Mouse (Mus musculus) CH12.LX (cell line): ENCODE measurements around the gene 1110059E24Rik. TPM values are rescaled to one million over a fixed set of nuclear protein-coding genes. Genes with fewer than 3 reads are reported as not detected.
A peak's percentile ranks its signal among the peaks of the same experiment; 100 is the strongest.

Experiments used
- DNase-seq: peaks from one replicate; pipeline ENCODE4 v3.0.0-alpha.2; 2013; ENCODE audit errors: extremely low read depth
- H3K27ac ChIP-seq: 2 replicates; pipeline ENCODE4 v1.5.1; 2012; ENCODE audit warnings: low read depth, mild to moderate bottlenecking, control low read depth, moderate library complexity; ENCODE audit not compliant: insufficient read depth
- H3K27me3 ChIP-seq: replicated peaks from 2 replicates; pipeline ENCODE3; 2012; ENCODE audit warnings: inconsistent platforms
- H3K36me3 ChIP-seq, 2 experiments: replicated peaks in 1 of 2; 2 replicates each; pipeline versions ENCODE3 to v1.6.1; 2012; ENCODE audit warnings: inconsistent platforms in 1 of 2, low read length in 1 of 2, mild to moderate bottlenecking in 1 of 2, mixed read lengths in 1 of 2, moderate library complexity in 1 of 2; ENCODE audit not compliant: control insufficient read depth in 1 of 2, insufficient read depth in 1 of 2
- H3K4me1 ChIP-seq, 2 experiments: 2 replicates each; pipeline ENCODE4 v1.6.1; 2012; ENCODE audit warnings: inconsistent platforms in 1 of 2, moderate library complexity in 1 of 2; ENCODE audit not compliant: insufficient read depth in 2 of 2, control insufficient read depth in 1 of 2
- H3K4me2 ChIP-seq: 2 replicates; pipeline ENCODE4 v1.6.1; 2012; ENCODE audit warnings: low read depth, mild to moderate bottlenecking, control low read depth; ENCODE audit not compliant: poor library complexity, insufficient read depth, severe bottlenecking
- H3K4me3 ChIP-seq, 3 experiments: fragments of 150-350 bp in 1 of 3; sonication (generic) in 1 of 3; replicated peaks in 1 of 3; 2 replicates each; pipeline versions ENCODE3 to v1.5.1; 2011 to 2012; ENCODE audit warnings: low read depth in 2 of 3, low read length in 2 of 3, mild to moderate bottlenecking in 2 of 3, moderate library complexity in 2 of 3, control low read depth in 1 of 3, improper control_type of control experiment in 1 of 3, inconsistent platforms in 1 of 3, mixed read lengths in 1 of 3; ENCODE audit not compliant: poor library complexity in 1 of 3
- H3K79me2 ChIP-seq: replicated peaks from 2 replicates; pipeline ENCODE4 v1.6.1; 2012; ENCODE audit warnings: mild to moderate bottlenecking, moderate library complexity; ENCODE audit not compliant: control insufficient read depth, poor library complexity, insufficient read depth, severe bottlenecking; ENCODE audit errors: extremely low read depth
- H3K9ac ChIP-seq: 2 replicates; pipeline ENCODE4 v1.6.1; 2012; ENCODE audit warnings: low read depth, mild to moderate bottlenecking, control low read depth, moderate library complexity; ENCODE audit not compliant: insufficient read depth
- H3K9me3 ChIP-seq: replicated peaks from 2 replicates; pipeline ENCODE3; 2012; ENCODE audit warnings: low read length, inconsistent platforms, mixed read lengths
- BHLHE40 ChIP-seq: IDR thresholded peaks from 2 replicates; pipeline ENCODE4 v1.6.1; 2011; ENCODE audit warnings: mild to moderate bottlenecking, low read depth, low read length, improper control_type of control experiment
- CHD2 ChIP-seq: IDR thresholded peaks from 2 replicates; pipeline ENCODE4 v1.6.1; 2011; ENCODE audit warnings: low read length, improper control_type of control experiment
- CTCF ChIP-seq, 2 experiments: IDR thresholded peaks in 1 of 2; conservative IDR thresholded peaks in 1 of 2; 2 replicates each; pipeline ENCODE4 v1.5.1; 2011 to 2012; ENCODE audit warnings: low read depth in 2 of 2, low read length in 2 of 2, improper control_type of control experiment in 1 of 2, inconsistent platforms in 1 of 2, mild to moderate bottlenecking in 1 of 2, moderate library complexity in 1 of 2
- E2F4 ChIP-seq: IDR thresholded peaks from 2 replicates; pipeline ENCODE4 v1.6.1; 2011; ENCODE audit warnings: low read depth, low read length, improper control_type of control experiment; ENCODE audit not compliant: insufficient replicate concordance
- ELF1 ChIP-seq: IDR thresholded peaks from 2 replicates; pipeline ENCODE4 v1.6.1; 2014; ENCODE audit warnings: low read depth, mild to moderate bottlenecking, inconsistent platforms, low read length, improper control_type of control experiment
- EP300 ChIP-seq: IDR thresholded peaks from 2 replicates; pipeline ENCODE4 v1.6.1; 2011; ENCODE audit warnings: low read length, improper control_type of control experiment
- ETS1 ChIP-seq: conservative IDR thresholded peaks from 2 replicates; pipeline ENCODE4 v1.6.1; 2012; ENCODE audit warnings: low read depth, mild to moderate bottlenecking, inconsistent platforms, low read length, improper control_type of control experiment, moderate library complexity
- HCFC1 ChIP-seq: IDR thresholded peaks from 2 replicates; pipeline ENCODE4 v1.6.1; 2012; ENCODE audit warnings: low read depth, mild to moderate bottlenecking, inconsistent platforms, low read length, improper control_type of control experiment
- IRF4 ChIP-seq: IDR thresholded peaks from 2 replicates; pipeline ENCODE4 v1.6.1; 2014; ENCODE audit warnings: low read depth, mild to moderate bottlenecking, inconsistent platforms, low read length, improper control_type of control experiment
- KAT2A ChIP-seq: IDR thresholded peaks from 2 replicates; pipeline ENCODE4 v1.6.1; 2012; ENCODE audit warnings: low read length, improper control_type of control experiment, inconsistent platforms; ENCODE audit not compliant: insufficient replicate concordance
- MAFK ChIP-seq: IDR thresholded peaks from 2 replicates; pipeline ENCODE4 v1.6.1; 2011; ENCODE audit warnings: low read length, improper control_type of control experiment; ENCODE audit not compliant: insufficient replicate concordance
- MAX ChIP-seq: IDR thresholded peaks from 2 replicates; pipeline ENCODE4 v1.6.1; 2011; ENCODE audit warnings: low read length, improper control_type of control experiment
- MAZ ChIP-seq: IDR thresholded peaks from 2 replicates; pipeline ENCODE4 v1.6.1; 2012; ENCODE audit warnings: low read depth, mild to moderate bottlenecking, inconsistent platforms, low read length, improper control_type of control experiment, moderate library complexity
- MXI1 ChIP-seq: IDR thresholded peaks from 2 replicates; pipeline ENCODE4 v1.6.1; 2011; ENCODE audit warnings: mild to moderate bottlenecking, low read depth, low read length, improper control_type of control experiment
- MYC ChIP-seq: IDR thresholded peaks from 2 replicates; pipeline ENCODE4 v1.6.1; 2011; ENCODE audit warnings: low read depth, mild to moderate bottlenecking, improper control_type of control experiment, low read length
- NELFE ChIP-seq: IDR thresholded peaks from 2 replicates; pipeline ENCODE4 v1.6.1; 2011; ENCODE audit warnings: low read depth, low read length, improper control_type of control experiment
- NRF1 ChIP-seq: IDR thresholded peaks from 2 replicates; pipeline ENCODE4 v1.6.1; 2014; ENCODE audit warnings: low read depth, mild to moderate bottlenecking, inconsistent platforms, low read length, improper control_type of control experiment, moderate library complexity
- PAX5 ChIP-seq: IDR thresholded peaks from 2 replicates; pipeline ENCODE4 v1.6.1; 2012; ENCODE audit warnings: low read length, inconsistent platforms, mixed read lengths
- POLR2A ChIP-seq: IDR thresholded peaks from 2 replicates; pipeline ENCODE4 v1.6.1; 2011; ENCODE audit warnings: low read depth, mild to moderate bottlenecking, improper control_type of control experiment, low read length
- POLR2AphosphoS2 ChIP-seq: IDR thresholded peaks from 2 replicates; pipeline ENCODE4 v1.6.1; 2011; ENCODE audit warnings: low read depth, low read length, improper control_type of control experiment
- RAD21 ChIP-seq: IDR thresholded peaks from 2 replicates; pipeline ENCODE4 v1.6.1; 2011; ENCODE audit warnings: low read depth, mild to moderate bottlenecking, low read length, improper control_type of control experiment, moderate library complexity
- RCOR1 ChIP-seq: conservative IDR thresholded peaks from 2 replicates; pipeline ENCODE4 v1.6.1; 2012; ENCODE audit warnings: low read depth, mild to moderate bottlenecking, inconsistent platforms, low read length, improper control_type of control experiment
- SIN3A ChIP-seq: IDR thresholded peaks from 2 replicates; pipeline ENCODE4 v1.6.1; 2012; ENCODE audit warnings: low read length, improper control_type of control experiment, inconsistent platforms
- SMC3 ChIP-seq: IDR thresholded peaks from 2 replicates; pipeline ENCODE4 v1.6.1; 2011; ENCODE audit warnings: low read depth, low read length, improper control_type of control experiment
- TBP ChIP-seq: conservative IDR thresholded peaks from 2 replicates; pipeline ENCODE4 v1.6.1; 2011; ENCODE audit warnings: low read depth, low read length, improper control_type of control experiment
- TCF12 ChIP-seq: IDR thresholded peaks from 2 replicates; pipeline ENCODE4 v1.6.1; 2014; ENCODE audit warnings: low read depth, mild to moderate bottlenecking, inconsistent platforms, low read length, improper control_type of control experiment
- UBTF ChIP-seq: IDR thresholded peaks from 2 replicates; pipeline ENCODE4 v1.6.1; 2012; ENCODE audit warnings: low read depth, mild to moderate bottlenecking, inconsistent platforms, low read length, improper control_type of control experiment, moderate library complexity
- USF1 ChIP-seq: IDR thresholded peaks from 2 replicates; pipeline ENCODE4 v1.6.1; 2014; ENCODE audit warnings: low read depth, mild to moderate bottlenecking, inconsistent platforms, low read length, improper control_type of control experiment
- USF2 ChIP-seq: conservative IDR thresholded peaks from 2 replicates; pipeline ENCODE4 v1.6.1; 2011; ENCODE audit warnings: low read depth, low read length, improper control_type of control experiment
- ZKSCAN1 ChIP-seq: IDR thresholded peaks from 2 replicates; pipeline ENCODE4 v1.6.1; 2012; ENCODE audit warnings: low read depth, inconsistent platforms, low read length, improper control_type of control experiment, borderline replicate concordance
- ZMIZ1 ChIP-seq: IDR thresholded peaks from 2 replicates; pipeline ENCODE4 v1.6.1; 2012; ENCODE audit warnings: low read depth, mild to moderate bottlenecking, inconsistent platforms, low read length, improper control_type of control experiment
- ZNF384 ChIP-seq: IDR thresholded peaks from 2 replicates; pipeline ENCODE4 v1.6.1; 2012; ENCODE audit warnings: low read depth, low read length, improper control_type of control experiment, inconsistent platforms
- dilution Hi-C: fragments of 300-500 bp; cut with MboI; formaldehyde crosslinking; loops from 2 replicates; pipeline ENCODE4 v1.14.3; 2020; ENCODE audit warnings: low sequenced_read_pairs; ENCODE audit not compliant: extremely low pct_unique_long_range_greater_than_20kb, extremely low pct_ligation_motif_present
- in situ Hi-C: fragments of 300-500 bp; cut with MboI; formaldehyde crosslinking; loops from 3 replicates; pipeline ENCODE4 v1.14.3; 2019; ENCODE audit warnings: low sequenced_read_pairs, low pct_ligation_motif_present, low pct_unique_long_range_greater_than_20kb, mixed read lengths
- polyA plus RNA-seq: library from polyadenylated mRNA; unstranded; fragments of >175 nt; gene quantifications from 2 replicates; pipeline ENCODE4 v1.2.1, GENCODE M21; 2012; ENCODE audit warnings: low read depth; ENCODE audit not compliant: insufficient read length
- total RNA-seq, 2 experiments: library from RNA; depleted of rRNA; stranded (reverse); fragments of 300-350 nt in 1 of 2; fragments of >200 nt in 1 of 2; gene quantifications; 2 replicates each; pipeline ENCODE4 v1.2.3; 2012 to 2014

1110059E24Rik gene
- total and polyA plus RNA-seq, 3 experiments = 25.5 to 106 (median 38.8) TPM

DNA sequence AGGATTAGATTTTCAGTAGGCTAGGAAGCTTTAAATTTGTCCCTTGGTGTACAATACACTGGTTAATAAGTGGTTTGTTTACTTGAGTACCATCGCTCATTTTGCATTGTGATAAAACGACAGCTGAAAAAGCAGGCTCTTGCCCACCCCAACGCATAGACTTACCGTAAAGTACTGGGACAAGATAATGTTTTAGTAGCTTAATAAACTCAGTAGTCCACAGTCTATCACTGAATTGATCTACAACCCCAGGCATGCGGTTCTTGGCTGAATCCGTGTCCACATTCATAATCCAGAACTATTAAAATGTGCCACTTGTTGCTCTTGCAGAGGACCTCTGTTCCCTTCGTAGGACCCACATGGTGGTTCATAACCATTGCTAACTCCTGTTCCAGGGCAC lies 2.0 kb upstream of the 1110059E24Rik start:
- peak overlapping the region; percentile 71 to 91 (median 83) for H3K4me3 ChIP-seq

DNA sequence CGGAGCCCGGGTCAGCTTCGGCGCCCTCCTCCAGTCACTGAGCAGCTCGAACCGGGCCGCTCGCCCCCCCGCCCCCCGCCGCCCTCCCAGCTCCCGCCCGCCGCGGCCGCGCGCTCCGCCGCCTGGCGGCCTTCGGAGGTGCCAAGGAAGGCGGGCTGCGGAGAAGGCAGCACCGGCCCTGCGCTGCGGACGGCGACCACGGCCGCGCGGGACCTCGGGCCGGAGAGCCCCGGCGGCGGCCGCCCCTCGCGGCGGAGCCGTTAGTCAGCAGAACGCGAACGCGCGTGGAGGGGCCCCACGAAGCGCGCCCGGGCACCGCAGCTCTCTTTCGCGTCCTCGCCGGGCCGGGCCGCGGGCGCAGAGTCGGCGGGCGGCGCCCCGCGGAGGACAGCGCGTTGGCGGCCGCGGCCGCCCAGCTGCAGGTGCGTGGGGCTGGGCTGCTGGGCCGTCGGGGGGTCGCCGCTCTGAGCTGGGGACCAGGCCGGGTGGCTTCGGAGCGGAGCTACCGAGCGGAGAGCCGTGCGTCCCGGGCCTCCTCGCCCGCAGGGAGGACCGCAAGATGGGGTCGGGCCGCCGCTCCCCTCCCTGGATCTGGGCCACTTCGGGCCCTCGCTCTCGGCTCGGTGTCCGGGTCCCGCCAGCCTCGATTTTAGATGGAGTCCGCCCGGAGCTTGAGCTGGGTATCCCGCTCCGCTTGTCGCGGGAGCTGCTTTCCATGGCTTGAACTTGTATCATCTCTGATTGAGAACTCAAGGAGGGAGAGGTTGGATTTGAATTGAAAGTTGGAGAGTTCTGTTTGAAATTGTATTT lies 601 bp upstream of the 1110059E24Rik start, which contains the start of gene Abhd17b:
Gene Abhd17b, plus strand, starts transcription at position 14 of the 810 bp plus-strand sequence.
- peak within 1 kb of the TSS; percentile 85 for H3K4me2 ChIP-seq
- dilution Hi-C loops = no loop called here
- no peak for TF ChIP-seq E2F4
- TF ChIP-seq ZMIZ1 = peak; percentile 5; the same call in 1 of the 2 replicates
- no peak for TF ChIP-seq PAX5
- TF ChIP-seq RCOR1 = no peak
- TF ChIP-seq ETS1 = no peak
- TF ChIP-seq TBP = no peak
- TF ChIP-seq MXI1 = no peak
- TF ChIP-seq KAT2A = no peak
- no peak for TF ChIP-seq BHLHE40
- no peak for TF ChIP-seq MAFK
- TF ChIP-seq USF1 = no peak
- no peak for TF ChIP-seq POLR2AphosphoS2
- 0 out of 2 replicates have a peak, but pooled peaks have one; percentile 36 for TF ChIP-seq SIN3A
- TF ChIP-seq TCF12 = no peak; the same call in 1 of the 2 replicates
- TF ChIP-seq HCFC1 = no peak
- no peak for TF ChIP-seq ZKSCAN1
- no peak for TF ChIP-seq MYC
- TF ChIP-seq CHD2 = no peak
- TF ChIP-seq RAD21 = no peak
- TF ChIP-seq NRF1 = no peak
- no peak for TF ChIP-seq NELFE
- TF ChIP-seq ZNF384 = no peak
- TF ChIP-seq ELF1 = no peak
- peak; percentile 83 for TF ChIP-seq UBTF
- TF ChIP-seq MAZ = no peak
- TF ChIP-seq IRF4 = no peak
- no peak for TF ChIP-seq POLR2A
- TF ChIP-seq CTCF (conservative IDR thresholded peaks at IDR 0.05 in 1 of 2, IDR thresholded peaks at IDR 0.05 in 1 of 2; ENCODE audit: low read depth in 2 of 2, low read length in 2 of 2) = peak in 1 of 2 experiments; percentile 11; a peak in 1 of 4 replicates

More for the DNA sequence above, 2.0 kb upstream of the 1110059E24Rik start:
- no peak for TF ChIP-seq TCF12
- TF ChIP-seq PAX5 = no peak
- TF ChIP-seq EP300 = no peak
- no peak for TF ChIP-seq USF2
- no peak for TF ChIP-seq MAX
- no peak for TF ChIP-seq TBP
- no peak for TF ChIP-seq SMC3
- no peak for TF ChIP-seq MXI1
- TF ChIP-seq HCFC1 = no peak
- no peak for TF ChIP-seq ZMIZ1
- Histone ChIP-seq H3K27me3 (no peaks in the 10 kb centered on the region), H3K79me2 (peaks cover 76% of the 10 kb centered on the region), H3K9ac (peak overlapping the region; percentile 89), H3K36me3 (peaks cover 2 to 17% of the 10 kb centered on the region in 2 experiments), H3K9me3 (no peaks in the 10 kb centered on the region), H3K4me1 (peaks cover 11 to 32% of the 10 kb centered on the region in 2 experiments), H3K4me2 (peak overlapping the region; percentile 85), H3K27ac (no peak overlapping the region)
- dilution Hi-C loops = no loop called here
- DNase-seq = no peak
- in situ Hi-C loops = loop anchor here (5.0 to 10.0 kb wide), 4 partner anchors 57 to 280 kb away; no protein-coding TSS in a partner anchor

More for the DNA sequence above, 601 bp upstream of the 1110059E24Rik start, which contains the start of gene Abhd17b:
- peaks cover 2 to 21% of the 10 kb centered on the region in 2 experiments for H3K36me3 ChIP-seq
- H3K79me2 ChIP-seq = peaks cover 71% of the 10 kb centered on the region
- peaks cover 11 to 38% of the 10 kb centered on the region in 2 experiments for H3K4me1 ChIP-seq
- no peaks in the 10 kb centered on the region for H3K9me3 ChIP-seq
- in situ Hi-C loops = loop anchor here (5.0 to 10.0 kb wide), 4 partner anchors 56 to 279 kb away; no protein-coding TSS in a partner anchor
- DNase-seq = no peak
- peak within 1 kb of the TSS; percentile 87 to 91 (median 91) for H3K4me3 ChIP-seq
- H3K27me3 ChIP-seq = no peaks in the 10 kb centered on the region
- H3K9ac ChIP-seq = peak within 1 kb of the TSS; percentile 89
- H3K27ac ChIP-seq = peak within 1 kb of the TSS; percentile 79
